Mouse (Mus musculus) layer of hippocampus, postnatal 14 days (tissue): ENCODE measurements around the gene Cdc42ep1. TPM values are rescaled to one million over a fixed set of nuclear protein-coding genes. Genes with fewer than 3 reads are reported as not detected.
"Not testable (repeated sequence)": the region's sequence is repeated elsewhere in the genome, so short reads cannot be mapped to it uniquely, and the experiment has no call there.

Source experiments
- DNase-seq, 2 experiments: peaks; one replicate each; pipeline ENCODE4 v3.0.0; 2021 to 2022; ENCODE audit warnings: low spot score in 2 of 2, mixed read lengths in 1 of 2
- total RNA-seq, 2 experiments: library from RNA; stranded (reverse); gene quantifications; 2 replicates each; pipeline ENCODE4 v1.2.3; 2021

Cdc42ep1 gene
- total RNA-seq, 2 experiments from 2014 or later: 9.9 to 10.5 TPM

DNA sequence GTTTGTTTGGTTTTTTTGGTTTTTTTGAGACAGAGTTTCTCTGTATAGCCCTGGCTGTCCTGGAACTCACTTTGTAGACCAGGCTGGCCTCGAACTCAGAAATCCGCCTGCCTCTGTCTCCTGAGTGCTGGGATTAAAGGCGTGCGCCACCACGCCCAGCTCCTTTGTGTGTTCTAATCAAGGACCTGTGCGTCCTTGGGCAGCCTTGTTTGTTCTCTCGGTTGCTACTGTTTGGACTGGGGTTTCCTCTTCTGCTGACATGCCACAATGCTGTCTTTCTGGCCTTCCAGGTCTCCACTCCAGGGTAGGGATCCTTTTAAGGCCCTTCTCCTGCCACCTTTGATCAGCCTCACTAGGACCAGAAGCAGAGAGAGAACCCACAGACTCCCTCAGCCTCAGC, 4.4 kb downstream of the Cdc42ep1 start:
- not testable (repeated sequence) for DNase-seq

DNA sequence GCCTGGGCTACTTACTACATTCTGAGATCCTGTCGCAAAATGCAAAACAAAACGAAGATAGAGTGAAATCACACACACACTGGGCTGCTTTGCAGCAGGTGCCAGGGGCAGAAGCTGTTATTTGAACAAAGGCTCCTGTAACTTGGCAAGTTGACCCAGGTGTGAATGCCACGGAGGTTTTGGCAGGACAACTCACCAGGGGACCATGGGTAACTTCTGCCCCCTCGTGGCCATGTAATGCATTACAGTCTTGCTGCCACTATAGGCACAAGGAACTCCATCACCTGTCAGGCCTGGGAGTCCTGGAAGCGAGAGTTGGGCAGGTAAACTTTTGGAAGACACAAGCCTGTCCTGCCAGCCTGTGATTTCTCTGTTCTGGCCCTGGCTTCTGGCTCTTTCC, 6.0 kb downstream of the Cdc42ep1 start:
- DNase-seq: peak; percentile 72 to 75

DNA sequence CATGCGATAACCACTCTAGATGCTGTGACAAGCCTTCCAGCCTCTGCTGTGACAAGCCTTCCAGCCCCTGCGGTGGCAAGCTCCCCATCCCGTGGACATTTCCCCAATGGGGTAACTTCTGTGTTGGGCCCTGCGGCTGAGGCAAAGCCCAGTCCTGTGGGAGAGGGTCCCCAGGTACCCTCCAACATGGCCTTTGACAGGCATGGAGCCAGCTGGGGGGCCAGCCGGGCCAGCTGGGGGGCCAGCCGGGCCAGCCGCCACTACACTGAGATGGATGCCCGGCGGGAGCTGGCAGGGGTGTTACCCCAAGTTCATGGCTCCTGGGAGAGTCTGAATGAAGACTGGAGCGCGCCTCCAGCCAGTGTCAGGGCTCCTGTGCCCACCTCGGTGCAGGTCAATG, 7.1 kb downstream of the Cdc42ep1 start:
- DNase-seq: no peak

- DNase-seq: no peak
Observed at GRCm38 (mm10) chr15:78850059-78850824, 7.8 kb downstream of the Cdc42ep1 start.

- no peak for DNase-seq
Observed at GRCm38 (mm10) chr15:78850944-78851343, 8.5 kb downstream of the Cdc42ep1 start.

- peak; percentile 84 to 92 for DNase-seq
Observed at GRCm38 (mm10) chr15:78851505-78852153, 9.2 kb downstream of the Cdc42ep1 start.

DNA sequence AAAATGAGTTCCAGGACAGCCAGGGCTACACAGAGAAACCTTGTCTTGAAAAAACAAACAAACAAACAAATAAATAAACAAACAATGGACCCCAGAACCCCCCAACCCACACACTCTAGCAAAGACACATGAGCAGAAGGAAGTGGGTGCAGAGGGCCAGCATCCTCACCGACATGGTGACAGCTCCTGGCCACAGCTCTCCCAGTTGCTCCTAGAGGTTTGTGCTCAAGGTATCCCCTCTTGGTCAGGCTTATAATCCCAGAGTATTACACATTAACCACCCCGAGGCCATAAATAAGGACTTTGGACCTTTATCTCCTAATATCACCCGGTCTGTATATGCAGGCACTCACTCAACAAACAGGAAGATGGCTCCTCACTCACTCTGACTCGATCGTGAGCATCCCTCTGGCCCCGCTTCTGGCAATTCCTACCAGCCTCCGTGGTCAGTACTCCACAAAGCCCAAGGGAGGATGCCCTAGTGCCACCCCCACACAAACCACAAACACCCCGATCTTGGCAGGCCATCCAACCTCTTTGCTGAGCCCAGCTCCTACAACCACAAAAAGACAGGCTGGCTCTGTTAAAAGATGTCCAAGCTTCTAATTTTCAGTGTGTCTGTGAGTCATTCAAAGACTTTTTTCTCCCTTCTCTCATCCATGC, 13.0 kb downstream of the Cdc42ep1 start, which contains the start of gene Lgals2:
Lgals2 (minus strand) TSS at position 227 of the 663 bp plus-strand sequence.
- DNase-seq: no peak

DNA sequence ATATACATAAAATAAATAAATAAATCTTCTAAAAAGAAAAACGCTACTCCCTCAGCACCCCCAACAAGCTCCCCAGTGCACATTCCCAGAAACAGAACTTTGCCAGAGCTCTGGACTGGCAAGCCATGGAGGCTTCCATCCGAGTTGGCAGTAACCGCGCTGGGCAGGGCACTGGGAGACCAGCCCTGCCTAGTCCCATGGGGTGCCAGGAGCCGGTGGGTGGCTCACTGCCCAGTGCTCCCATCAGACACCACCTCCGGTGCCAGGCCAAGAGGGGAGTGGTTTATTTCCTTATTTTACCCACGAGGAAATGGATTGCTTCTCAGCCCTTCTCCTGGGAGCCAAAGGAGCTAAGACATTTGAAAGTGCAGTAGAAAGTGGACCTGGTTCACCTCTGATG, 14.6 kb downstream of the Cdc42ep1 start:
- peak; percentile 48 to 75 for DNase-seq

DNA sequence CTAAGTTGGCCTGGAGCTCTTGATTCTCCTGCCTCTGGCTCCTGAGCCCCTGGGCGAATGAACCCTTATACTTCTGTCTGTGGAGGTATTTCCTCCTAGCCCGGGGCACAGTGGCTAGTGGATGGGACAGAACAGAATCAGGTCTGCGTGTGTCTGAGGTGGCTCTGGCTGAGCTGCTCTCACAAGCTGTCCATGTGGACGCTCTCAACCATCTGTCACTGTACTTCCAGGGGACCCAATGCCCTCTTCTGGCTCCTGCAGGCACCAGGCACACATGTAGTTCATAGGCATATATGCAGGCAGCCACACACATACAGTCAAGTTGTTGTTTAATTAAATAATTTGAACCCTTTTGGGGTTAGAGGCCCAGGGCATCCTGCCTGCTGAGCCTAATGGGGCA, 16.9 kb downstream of the Cdc42ep1 start:
- no peak for DNase-seq

DNA sequence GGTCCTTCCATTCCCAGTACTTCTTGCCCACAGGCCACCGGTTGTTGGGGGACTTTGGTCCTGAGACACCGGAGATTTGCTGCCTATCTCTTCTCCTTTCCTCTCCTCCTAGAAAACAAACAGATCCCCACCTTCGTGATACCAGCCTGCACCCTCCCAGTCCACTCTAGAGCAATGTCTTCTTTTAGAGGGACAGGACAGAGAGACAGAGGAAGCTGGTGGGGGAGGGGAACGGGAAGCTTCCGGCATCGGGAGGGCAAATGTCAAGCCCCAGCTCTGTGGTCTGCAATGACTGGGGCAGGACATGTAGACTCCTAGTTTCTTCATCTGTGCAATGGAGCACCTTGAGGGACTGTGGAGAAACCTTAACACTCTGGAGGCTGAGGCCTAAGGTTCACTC, 17.3 kb downstream of the Cdc42ep1 start:
- no peak for DNase-seq

DNA sequence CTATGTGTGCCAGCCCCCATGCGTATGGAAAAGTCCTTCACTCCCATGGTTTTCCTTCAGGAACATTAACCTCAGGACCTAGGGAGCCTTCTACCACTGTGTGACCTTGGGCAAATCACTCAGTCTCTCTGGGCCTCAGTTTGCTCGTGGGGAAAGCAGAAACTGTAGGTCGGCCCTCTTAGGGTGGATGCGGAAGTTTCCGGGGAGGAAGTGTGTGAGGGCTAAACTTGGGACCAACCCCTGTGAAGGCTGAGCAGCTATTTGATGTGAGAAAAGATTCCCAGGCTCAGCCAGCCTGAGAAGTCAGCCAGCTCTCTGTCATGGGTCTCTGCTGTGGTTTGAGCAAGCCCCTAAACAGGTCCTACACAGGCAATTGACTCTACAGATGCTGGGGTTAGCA, 19.9 kb downstream of the Cdc42ep1 start:
- DNase-seq: no peak

- no peak for DNase-seq
Observed at GRCm38 (mm10) chr15:78863154-78863553, 20.7 kb downstream of the Cdc42ep1 start.

DNA sequence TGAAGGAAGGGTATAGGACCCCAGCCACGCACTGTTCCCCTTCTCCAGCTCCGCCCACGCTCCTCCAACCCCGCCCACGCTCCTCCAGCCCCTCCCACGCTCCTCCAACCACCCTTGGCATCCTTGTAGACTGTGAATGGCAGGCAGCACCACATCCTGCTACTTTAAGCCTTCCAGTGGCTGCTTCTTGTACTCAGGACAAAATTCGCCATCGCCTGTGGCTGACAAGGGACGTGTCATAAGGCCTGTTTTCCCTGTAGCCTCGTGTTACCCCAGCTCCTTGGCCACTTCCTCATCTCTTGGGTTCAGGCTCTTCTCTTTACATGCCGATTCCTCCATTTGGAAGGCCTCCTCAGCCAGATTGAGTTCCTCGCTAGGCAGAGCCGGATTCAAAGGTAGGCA, 21.4 kb downstream of the Cdc42ep1 start:
- no peak for DNase-seq

DNA sequence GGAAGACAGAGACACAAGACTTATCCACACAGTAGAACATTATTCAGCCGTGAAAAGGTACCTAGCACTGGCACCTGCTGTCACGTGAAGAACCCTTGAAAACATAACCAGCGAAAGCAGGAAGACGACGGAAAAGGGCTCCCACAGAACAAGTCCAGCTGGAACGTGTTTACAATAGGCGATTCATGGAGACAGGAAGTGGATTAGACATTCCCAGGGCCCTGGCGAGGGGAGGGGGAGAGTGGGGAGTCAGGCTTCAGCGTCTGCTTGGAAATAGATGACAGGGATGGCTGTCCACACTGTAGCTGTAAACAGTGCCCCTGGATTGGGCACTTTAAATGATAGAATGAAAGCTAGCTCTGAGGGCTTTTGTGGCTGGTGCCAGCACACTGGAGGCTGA, 26.0 kb downstream of the Cdc42ep1 start:
- DNase-seq: peak in 1 of 2 experiments; percentile 53

GRCm38 (mm10) chr15:78868826-78869233, 26.4 kb downstream of the Cdc42ep1 start:
- no peak for DNase-seq

- DNase-seq: no peak
Observed at GRCm38 (mm10) chr15:78869775-78870174, 27.4 kb downstream of the Cdc42ep1 start.

- no peak for DNase-seq
Observed at GRCm38 (mm10) chr15:78872021-78872608, 29.7 kb downstream of the Cdc42ep1 start.

DNA sequence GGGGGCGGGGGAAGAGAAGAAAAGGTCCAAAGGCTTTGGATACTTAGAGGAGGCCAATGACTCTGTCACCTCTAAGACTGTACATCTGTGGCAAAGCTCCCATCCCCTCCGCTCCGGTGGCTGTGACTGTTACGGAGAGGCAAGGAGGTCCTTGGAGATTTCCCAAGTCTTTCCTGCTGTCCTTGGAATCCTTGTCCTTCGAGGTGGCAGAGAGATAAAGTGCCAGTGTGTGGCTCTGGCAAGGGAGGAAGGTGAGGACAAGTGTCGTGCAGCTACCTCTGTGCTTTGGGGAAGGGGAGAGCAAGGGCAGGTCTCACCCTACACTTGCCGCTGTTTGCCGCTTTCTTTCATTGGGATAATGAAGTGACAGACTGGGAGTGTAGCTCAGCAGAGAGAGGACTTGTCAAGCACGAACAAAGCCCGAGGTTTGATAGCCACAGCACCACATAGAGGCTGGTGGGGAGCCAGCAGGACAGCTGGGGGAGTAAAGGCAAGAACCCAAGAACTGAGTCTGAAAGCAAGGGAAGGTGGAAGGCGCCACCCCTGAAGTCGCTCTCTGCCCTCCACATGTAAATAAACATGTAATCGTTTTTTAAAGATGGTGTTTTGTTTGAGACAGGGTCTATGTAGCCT, 31.5 kb downstream of the Cdc42ep1 start:
- DNase-seq: no peak

GRCm38 (mm10) chr15:78874989-78875388, 32.6 kb downstream of the Cdc42ep1 start:
- DNase-seq: no peak

GRCm38 (mm10) chr15:78875537-78875936, 33.1 kb downstream of the Cdc42ep1 start:
- no peak for DNase-seq

GRCm38 (mm10) chr15:78876258-78876696, 33.9 kb downstream of the Cdc42ep1 start:
- DNase-seq: peak; percentile 77 to 79
